Mouse (Mus musculus) thymus, postnatal 0 days (tissue): ENCODE data around the gene Pccb. TPM values are rescaled to one million over a fixed set of nuclear protein-coding genes. Genes with fewer than 3 reads are reported as not detected.

Experiments
- DNase-seq: peaks from one replicate; pipeline ENCODE4 v3.0.0-alpha.2; 2015; ENCODE audit warnings: low spot score
- polyA plus RNA-seq: library from polyadenylated mRNA; unstranded; fragments of >200 nt; fragmentation: Nextera tagmentation; extraction: Ambion mirVana; gene quantifications from 2 replicates; pipeline ENCODE4 v1.2.1, GENCODE M21; 2015

Gene Pccb
- polyA plus RNA-seq, 1 experiment from 2014 or later = 13.4 TPM

GRCm38 (mm10) chr9:100987006-100987405 lies 47.7 kb downstream of the Pccb start:
- DNase-seq = no peak

- no peak for DNase-seq
These were observed 50.1 kb downstream of the Pccb start for GRCm38 (mm10) chr9:100984381-100985310.

GRCm38 (mm10) chr9:100982786-100983185 lies 51.9 kb downstream of the Pccb start:
- DNase-seq = no peak

- DNase-seq = no peak
These were observed 55.4 kb downstream of the Pccb start for GRCm38 (mm10) chr9:100979260-100979659.

- DNase-seq = no peak
These were observed 56.0 kb downstream of the Pccb start for GRCm38 (mm10) chr9:100978666-100979065.

- DNase-seq = no peak
These were observed 65.2 kb downstream of the Pccb start for GRCm38 (mm10) chr9:100969461-100969860.

- no peak for DNase-seq
These were observed 70.6 kb downstream of the Pccb start for GRCm38 (mm10) chr9:100964106-100964505.

GRCm38 (mm10) chr9:100963428-100963912 lies 71.2 kb downstream of the Pccb start:
- DNase-seq = no peak

GRCm38 (mm10) chr9:100962903-100963427 lies 71.7 kb downstream of the Pccb start:
- DNase-seq = no peak

- DNase-seq = no peak
These were observed 83.2 kb downstream of the Pccb start for GRCm38 (mm10) chr9:100951481-100951880.

- DNase-seq = no peak
These were observed 89.9 kb downstream of the Pccb start for GRCm38 (mm10) chr9:100944677-100945365.

GRCm38 (mm10) chr9:100942042-100942441 lies 92.7 kb downstream of the Pccb start:
- DNase-seq = no peak

Other genes with a start within 250 kb of the Pccb start
- gene Msl2, start 39.2 kb upstream of the Pccb start, polyA plus RNA-seq = 9.5 and 11.7 TPM in 2 replicates
- gene Ppp2r3a, start 216.9 kb upstream of the Pccb start, polyA plus RNA-seq = 2.2 and 2.3 TPM in 2 replicates